Mouse (Mus musculus): ENCODE measurements around the gene Lipc. TPM values are rescaled to one million over a fixed set of nuclear protein-coding genes. Genes with fewer than 3 reads are reported as not detected.

The Lipc gene
- 0.29 and 0.31 TPM in 2 replicates for polyA plus RNA-seq (2015; fragmentation: Nextera tagmentation; extraction: Ambion mirVana)

DNA sequence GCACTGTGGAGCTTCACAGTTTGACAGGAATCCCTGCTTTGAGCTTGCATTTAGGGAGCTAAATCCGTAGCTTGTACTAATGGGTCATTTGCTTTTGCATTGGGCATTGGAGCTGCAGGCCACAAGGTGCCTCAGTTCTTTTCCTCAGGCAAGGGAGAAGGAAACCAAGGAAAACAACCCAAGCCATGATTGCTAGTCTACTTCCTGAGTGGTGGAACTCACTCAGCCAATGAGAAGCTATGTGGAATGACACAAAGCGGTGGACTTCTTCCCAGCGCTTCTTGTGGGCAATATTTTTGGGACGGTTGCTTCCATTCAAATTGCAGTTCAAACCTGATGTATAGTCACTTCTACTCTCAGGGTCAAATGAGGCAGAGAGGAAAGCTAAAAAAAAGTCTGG lies at the start of gene Lipc:
TSS of gene Lipc (minus strand) at position 101 of the 400 bp plus-strand sequence.

Other genes starting within 250 kb of the Lipc start
- 11.8 and 12.0 TPM in 2 replicates for gene Aqp9, start 216.5 kb upstream of the Lipc start, polyA plus RNA-seq (2015; fragmentation: Nextera tagmentation; extraction: Ambion mirVana)

All from spleen, postnatal 0 days (tissue).